Mouse (Mus musculus): ENCODE results near the gene Cdx2.

GRCm38 (mm10) chr5:147351931-147352330 lies 44.9 kb upstream of the Cdx2 start:
- no peak for TF ChIP-seq TCF3 (IDR thresholded peaks at IDR 0.05; ENCODE audit: insufficient read length, low read depth)
- no peak for TF ChIP-seq MYOD1 (IDR thresholded peaks at IDR 0.05; ENCODE audit: control insufficient read depth in 1 of 3, insufficient read length in 2 of 3, low read depth in 2 of 3)
- TF ChIP-seq POLR2A (IDR thresholded peaks at IDR 0.05; ENCODE audit: insufficient read length, low read depth), result no peak
- no peak for TF ChIP-seq MAX (IDR thresholded peaks at IDR 0.05; ENCODE audit: low read depth)
- TF ChIP-seq SRF (IDR thresholded peaks at IDR 0.05; ENCODE audit: control insufficient read depth, insufficient read length, low read depth), result no peak
- TF ChIP-seq USF1 (IDR thresholded peaks at IDR 0.05; ENCODE audit: low read depth), result no peak
- TF ChIP-seq POLR2AphosphoS2 (IDR thresholded peaks at IDR 0.05; ENCODE audit: insufficient read length, low read depth), result no peak
- no peak for TF ChIP-seq TCF12 (IDR thresholded peaks at IDR 0.05; ENCODE audit: insufficient read depth, poor library complexity, severe bottlenecking)
- TF ChIP-seq E2F4 (IDR thresholded peaks at IDR 0.05; ENCODE audit: insufficient read depth), result no peak
- no peak for TF ChIP-seq MYOG (IDR thresholded peaks at IDR 0.05; ENCODE audit: control insufficient read depth in 1 of 3, insufficient read depth in 1 of 3, insufficient read length in 2 of 3, low read depth in 2 of 3)
- no peak for TF ChIP-seq CEBPB (IDR thresholded peaks at IDR 0.05; ENCODE audit: insufficient read depth, poor library complexity, severe bottlenecking)
